Mouse (Mus musculus) liver, embryonic 12.5 days (tissue): ENCODE measurements around the gene Hoxb4. TPM values are rescaled to one million over a fixed set of nuclear protein-coding genes. Genes with fewer than 3 reads are reported as not detected.

Experiments used
- ATAC-seq: fragments of 200-750 bp; cut with Nextera tagmentation; 2 replicates; pipeline ENCODE4 v1.8.0; 2017; ENCODE audit warnings: moderate number of reproducible peaks, mild to moderate bottlenecking, moderate library complexity
- H3K27ac ChIP-seq: fragments of 300-500 bp; sonication (generic); 2 replicates; pipeline ENCODE4 v1.5.1; 2016; ENCODE audit warnings: mild to moderate bottlenecking
- H3K27me3 ChIP-seq: fragments of 300-500 bp; sonication (generic); replicated peaks from 2 replicates; pipeline ENCODE4 v1.6.1; 2016; ENCODE audit warnings: mild to moderate bottlenecking, moderate library complexity
- H3K36me3 ChIP-seq: fragments of 300-500 bp; sonication (generic); 2 replicates; pipeline ENCODE4 v1.6.1; 2016; ENCODE audit warnings: mild to moderate bottlenecking, moderate library complexity
- H3K4me1 ChIP-seq: fragments of 300-500 bp; sonication (generic); 2 replicates; pipeline ENCODE4 v1.6.1; 2016
- H3K4me2 ChIP-seq: fragments of 300-500 bp; sonication (generic); 2 replicates; pipeline ENCODE4 v1.6.1; 2016; ENCODE audit warnings: mild to moderate bottlenecking, moderate library complexity
- H3K4me3 ChIP-seq: fragments of 300-500 bp; sonication (generic); 2 replicates; pipeline ENCODE4 v1.5.1; 2016; ENCODE audit warnings: mild to moderate bottlenecking, moderate library complexity
- H3K9ac ChIP-seq: fragments of 300-500 bp; sonication (generic); 2 replicates; pipeline ENCODE4 v1.6.1; 2016; ENCODE audit warnings: mild to moderate bottlenecking, moderate library complexity
- H3K9me3 ChIP-seq: fragments of 300-500 bp; sonication (generic); replicated peaks from 2 replicates; pipeline ENCODE4 v1.6.1; 2016; ENCODE audit warnings: mild to moderate bottlenecking, moderate library complexity
- WGBS: fragments of 180-500 bp; shearing (Covaris S2); methylation state at CpG from one replicate; pipeline ENCODE4 v1.1.7; 2016; ENCODE audit not compliant: insufficient replicate concordance; 5-methylcytosine and 5-hydroxymethylcytosine counted together
- polyA plus RNA-seq: library from polyadenylated mRNA; unstranded; fragments of >200 nt; fragmentation: Nextera tagmentation; extraction: Ambion mirVana; gene quantifications from 2 replicates; pipeline ENCODE4 v1.2.1, GENCODE M21; 2016

Gene Hoxb4
- polyA plus RNA-seq, 1 experiment from 2014 or later = 0.62 TPM

DNA sequence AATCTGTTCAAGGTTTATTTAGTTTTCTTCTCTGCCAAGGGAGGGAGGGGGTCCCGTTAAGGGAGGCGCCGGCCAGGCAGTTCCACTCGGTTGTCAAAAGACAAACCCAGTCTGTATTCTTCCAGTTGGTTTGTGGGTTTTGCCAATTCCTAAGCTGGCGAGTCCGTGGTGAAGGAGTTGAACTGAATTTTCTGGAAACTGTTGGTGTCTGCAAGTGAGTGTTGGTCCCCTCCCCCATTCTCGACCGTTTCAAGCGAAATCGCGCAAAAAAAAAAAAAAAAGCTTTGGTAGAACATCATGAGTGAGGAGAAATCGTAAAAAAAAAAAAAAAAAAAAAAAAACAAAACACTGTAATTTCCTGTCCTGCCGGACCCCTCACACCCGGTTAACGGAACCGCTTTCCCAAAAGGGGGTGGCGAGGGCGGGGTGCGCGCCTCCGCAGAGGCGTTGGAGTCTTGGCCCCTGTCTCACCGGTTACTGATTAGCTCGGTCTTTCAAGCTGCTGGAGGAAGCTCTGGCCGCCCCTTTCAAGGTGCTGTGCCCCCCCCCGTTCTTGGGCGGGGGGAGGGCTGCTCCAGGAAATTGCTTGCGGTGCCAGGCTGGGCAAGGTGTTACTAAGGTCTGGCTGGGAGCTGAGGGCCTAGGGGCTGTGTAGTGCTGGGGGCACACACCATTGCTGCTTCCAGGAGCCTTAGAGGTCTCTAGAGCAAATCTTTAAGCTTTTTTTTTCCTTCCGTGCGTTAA is 22.8 kb upstream of the Hoxb4 start:
- Histone ChIP-seq H3K27me3 (peaks cover 99% of the 10 kb centered on the region), H3K36me3 (no peaks in the 10 kb centered on the region), H3K27ac (no peak overlapping the region), H3K4me1 (peaks cover 10% of the 10 kb centered on the region; the same call in 1 of the 2 replicates), H3K4me2 (no peak overlapping the region), H3K9ac (no peak overlapping the region), H3K9me3 (no peaks in the 10 kb centered on the region), H3K4me3 (no peak overlapping the region)
- WGBS = 1% methylated on average over 30 of the region's 30 CpGs
- no peak for ATAC-seq

- Histone ChIP-seq H3K27ac (no peak overlapping the region), H3K27me3 (peaks cover 100% of the 10 kb centered on the region), H3K9me3 (no peaks in the 10 kb centered on the region), H3K4me1 (peaks cover 13% of the 10 kb centered on the region; the same call in 1 of the 2 replicates), H3K4me2 (no peak overlapping the region), H3K4me3 (no peak overlapping the region), H3K9ac (no peak overlapping the region), H3K36me3 (no peaks in the 10 kb centered on the region)
- WGBS = 17% methylated on average over 2 of the region's 2 CpGs
- no peak for ATAC-seq
These were observed 21.1 kb upstream of the Hoxb4 start for GRCm38 (mm10) chr11:96296997-96297396.

- Histone ChIP-seq H3K4me2 (no peak overlapping the region), H3K9ac (no peak overlapping the region), H3K9me3 (no peaks in the 10 kb centered on the region), H3K4me1 (peaks cover 13% of the 10 kb centered on the region; the same call in 1 of the 2 replicates), H3K27ac (no peak overlapping the region), H3K27me3 (peaks cover 100% of the 10 kb centered on the region), H3K4me3 (no peak overlapping the region), H3K36me3 (no peaks in the 10 kb centered on the region)
- 28% methylated on average over 3 of the region's 3 CpGs for WGBS
- ATAC-seq = no peak
These were observed 20.6 kb upstream of the Hoxb4 start for GRCm38 (mm10) chr11:96297428-96297827.

DNA sequence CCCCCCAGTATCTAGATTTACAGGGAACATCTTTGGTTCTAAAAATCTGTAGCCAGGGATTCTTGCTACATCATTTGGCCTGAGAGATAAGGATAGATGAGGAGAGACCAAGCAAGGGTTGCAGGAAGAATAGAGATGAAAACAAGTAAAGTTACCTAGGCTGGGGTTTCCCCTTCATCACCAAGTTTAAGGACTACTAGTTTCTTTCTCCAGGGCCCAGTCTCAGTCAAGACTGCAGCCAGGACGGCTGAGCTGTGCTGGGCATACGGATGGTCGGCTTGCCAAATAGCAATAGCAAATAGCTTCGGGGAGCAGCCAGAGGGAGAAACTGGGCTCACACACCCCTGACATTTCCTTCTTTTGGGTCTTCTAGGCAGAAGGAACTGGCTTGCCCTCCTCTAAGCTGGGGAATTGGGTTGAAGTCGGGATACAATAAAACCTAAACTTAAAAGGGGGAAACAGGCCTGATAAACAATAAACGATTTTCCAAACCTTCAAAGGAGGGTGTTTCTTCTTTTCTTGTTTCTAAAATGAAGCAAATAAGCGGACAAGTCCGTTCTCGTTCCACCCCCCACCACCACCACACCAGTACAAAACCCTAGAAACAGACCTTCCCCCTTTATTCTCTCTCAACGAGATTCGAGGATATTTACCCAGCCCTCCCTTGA is 20.0 kb upstream of the Hoxb4 start:
- Histone ChIP-seq H3K9ac (no peak overlapping the region), H3K27ac (no peak overlapping the region), H3K36me3 (no peaks in the 10 kb centered on the region), H3K4me3 (no peak overlapping the region), H3K27me3 (peaks cover 100% of the 10 kb centered on the region), H3K4me2 (no peak overlapping the region), H3K4me1 (peaks cover 13% of the 10 kb centered on the region; the same call in 1 of the 2 replicates), H3K9me3 (no peaks in the 10 kb centered on the region)
- 22% methylated on average over 11 of the region's 11 CpGs for WGBS
- ATAC-seq = no peak

DNA sequence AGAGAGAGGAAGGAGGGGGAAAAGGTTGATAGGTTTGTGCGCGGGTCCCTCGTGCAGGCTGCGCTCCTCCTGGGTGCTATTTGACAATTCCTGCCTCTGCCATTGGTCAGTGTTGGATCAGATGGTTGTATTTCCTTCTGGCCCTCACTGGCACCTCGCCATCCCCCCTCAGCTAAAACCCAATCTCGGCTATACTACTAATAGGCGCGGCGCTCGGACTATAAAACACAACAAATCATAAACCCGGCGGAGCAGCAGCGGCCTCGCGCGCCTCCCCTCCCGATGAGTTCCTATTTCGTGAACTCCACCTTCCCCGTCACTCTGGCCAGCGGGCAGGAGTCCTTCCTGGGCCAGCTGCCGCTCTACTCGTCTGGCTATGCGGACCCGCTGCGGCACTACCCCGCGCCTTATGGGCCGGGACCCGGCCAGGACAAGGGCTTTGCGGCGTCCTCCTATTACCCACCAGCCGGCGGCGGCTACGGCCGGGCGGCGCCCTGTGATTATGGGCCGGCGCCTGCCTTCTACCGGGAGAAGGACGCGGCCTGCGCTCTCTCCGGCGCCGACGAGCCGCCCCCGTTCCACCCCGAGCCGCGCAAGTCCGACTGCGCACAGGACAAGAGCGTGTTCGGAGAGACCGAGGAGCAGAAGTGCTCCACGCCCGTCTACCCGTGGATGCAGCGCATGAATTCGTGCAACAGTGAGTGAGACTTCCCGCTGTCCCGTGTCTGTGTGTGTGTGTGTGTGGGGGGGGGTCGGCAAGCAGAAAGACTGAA is 19.0 kb upstream of the Hoxb4 start:
- H3K4me3 ChIP-seq = peak overlapping the region; percentile 25
- H3K36me3 ChIP-seq = no peaks in the 10 kb centered on the region
- peaks cover 100% of the 10 kb centered on the region for H3K27me3 ChIP-seq
- 2% methylated on average over 65 of the region's 66 CpGs for WGBS
- H3K27ac ChIP-seq = no peak overlapping the region
- H3K4me2 ChIP-seq = peak overlapping the region; percentile 52
- no peak for ATAC-seq
- H3K9ac ChIP-seq = no peak overlapping the region
- no peaks in the 10 kb centered on the region for H3K9me3 ChIP-seq
- H3K4me1 ChIP-seq = peaks cover 14% of the 10 kb centered on the region; the same call in 1 of the 2 replicates

GRCm38 (mm10) chr11:96299781-96300180 is 18.3 kb upstream of the Hoxb4 start:
- H3K9ac ChIP-seq = no peak overlapping the region
- no peak for ATAC-seq
- no peaks in the 10 kb centered on the region for H3K36me3 ChIP-seq
- H3K27me3 ChIP-seq = peaks cover 100% of the 10 kb centered on the region
- 1% methylated on average over 9 of the region's 9 CpGs for WGBS
- H3K4me3 ChIP-seq = no peak overlapping the region
- 0 out of 2 replicates have a peak, but pooled peaks cover 10% of the 10 kb centered on the region for H3K4me1 ChIP-seq
- peak overlapping the region; percentile 52; the same call in 1 of the 2 replicates for H3K4me2 ChIP-seq
- no peaks in the 10 kb centered on the region for H3K9me3 ChIP-seq
- no peak overlapping the region for H3K27ac ChIP-seq

DNA sequence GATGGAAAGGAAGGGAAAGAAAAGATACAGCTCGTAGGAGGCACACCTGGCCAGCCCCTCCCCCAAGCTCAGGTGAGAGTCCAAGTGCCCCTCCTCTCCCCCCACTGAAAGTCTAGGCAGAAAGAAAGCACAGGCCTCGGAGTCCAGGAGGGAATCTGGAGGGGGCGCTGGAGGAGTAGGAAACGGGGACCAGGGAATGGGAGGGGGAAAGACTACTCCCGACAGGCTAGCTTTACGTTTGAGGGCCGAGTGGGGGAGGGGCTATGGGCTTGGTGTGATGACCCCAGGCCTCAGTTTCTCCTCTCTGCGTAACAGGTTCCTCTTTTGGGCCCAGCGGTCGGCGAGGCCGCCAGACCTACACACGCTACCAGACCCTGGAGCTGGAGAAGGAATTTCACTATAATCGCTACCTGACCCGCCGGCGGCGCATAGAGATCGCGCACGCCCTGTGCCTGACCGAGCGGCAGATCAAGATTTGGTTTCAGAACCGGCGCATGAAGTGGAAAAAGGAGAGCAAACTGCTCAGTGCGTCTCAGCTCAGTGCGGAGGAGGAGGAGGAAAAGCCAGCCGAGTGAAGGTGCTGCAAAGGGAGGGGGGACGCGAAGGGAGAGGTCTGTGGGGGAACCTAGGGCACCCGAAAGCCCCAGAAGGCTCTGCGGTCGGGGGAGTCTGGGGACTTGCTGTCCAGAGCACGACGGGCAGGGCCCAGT is 17.6 kb upstream of the Hoxb4 start:
- Histone ChIP-seq H3K27ac (no peak overlapping the region), H3K9ac (no peak overlapping the region), H3K4me3 (no peak overlapping the region), H3K36me3 (no peaks in the 10 kb centered on the region), H3K4me1 (0 out of 2 replicates have a peak, but pooled peaks cover 7% of the 10 kb centered on the region), H3K27me3 (peaks cover 100% of the 10 kb centered on the region), H3K4me2 (peak overlapping the region; percentile 26), H3K9me3 (no peaks in the 10 kb centered on the region)
- WGBS = 2% methylated on average over 35 of the region's 35 CpGs
- no peak for ATAC-seq

- Histone ChIP-seq H3K9me3 (no peaks in the 10 kb centered on the region), H3K4me1 (0 out of 2 replicates have a peak, but pooled peaks cover 7% of the 10 kb centered on the region), H3K36me3 (no peaks in the 10 kb centered on the region), H3K27me3 (peaks cover 100% of the 10 kb centered on the region), H3K27ac (no peak overlapping the region), H3K4me2 (no peak overlapping the region), H3K4me3 (no peak overlapping the region), H3K9ac (no peak overlapping the region)
- WGBS = 20% methylated on average over 10 of the region's 10 CpGs
- ATAC-seq = no peak
These were observed 17.0 kb upstream of the Hoxb4 start for GRCm38 (mm10) chr11:96301064-96301431.

- Histone ChIP-seq H3K4me1 (0 out of 2 replicates have a peak, but pooled peaks cover 7% of the 10 kb centered on the region), H3K4me2 (no peak overlapping the region), H3K27me3 (peaks cover 100% of the 10 kb centered on the region), H3K9ac (no peak overlapping the region), H3K9me3 (no peaks in the 10 kb centered on the region), H3K27ac (no peak overlapping the region), H3K4me3 (no peak overlapping the region), H3K36me3 (no peaks in the 10 kb centered on the region)
- ATAC-seq = no peak
- 17% methylated on average over 15 of the region's 15 CpGs for WGBS
These were observed 16.2 kb upstream of the Hoxb4 start for GRCm38 (mm10) chr11:96301837-96302236.

GRCm38 (mm10) chr11:96302381-96303150 is 15.5 kb upstream of the Hoxb4 start:
- ATAC-seq = no peak
- Histone ChIP-seq H3K4me1 (0 out of 2 replicates have a peak, but pooled peaks cover 7% of the 10 kb centered on the region), H3K9ac (no peak overlapping the region), H3K36me3 (no peaks in the 10 kb centered on the region), H3K27ac (no peak overlapping the region), H3K9me3 (no peaks in the 10 kb centered on the region), H3K27me3 (peaks cover 100% of the 10 kb centered on the region), H3K4me2 (no peak overlapping the region), H3K4me3 (no peak overlapping the region)
- WGBS = 29% methylated on average over 23 of the region's 23 CpGs
